Mouse (Mus musculus): ENCODE data around the gene Dnaaf5.

DNA sequence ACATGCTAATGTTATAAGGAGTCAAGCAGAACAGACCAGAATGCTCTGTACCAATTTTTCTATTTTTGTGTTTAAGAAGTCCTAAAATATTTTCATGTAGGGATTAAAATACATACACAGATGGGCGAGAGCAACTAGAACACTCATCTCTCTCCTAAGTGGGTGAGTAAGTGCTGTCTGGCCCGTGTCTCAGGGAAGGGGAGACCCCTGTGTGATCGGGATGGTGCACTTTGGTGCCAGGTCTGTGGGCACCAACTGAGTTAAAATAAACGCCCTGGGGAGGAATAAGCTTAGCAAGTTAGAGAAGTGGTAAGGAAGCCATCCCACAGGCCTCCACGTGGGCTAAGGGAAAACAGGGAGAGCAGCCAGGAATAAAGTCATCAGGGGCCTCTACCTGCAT lies 40.9 kb downstream of the Dnaaf5 start:
- TF ChIP-seq GATA1 (IDR thresholded peaks at IDR 0.05; ENCODE audit: low read length) (no peak), TAL1 (IDR thresholded peaks at IDR 0.05; ENCODE audit: low read length) (no peak)

Measured in erythroblast, embryonic 14.5 days (primary cell).